Mouse (Mus musculus): ENCODE data around the gene Sod1. TPM values are rescaled to one million over a fixed set of nuclear protein-coding genes. Genes with fewer than 3 reads are reported as not detected.
"Not testable (repeated sequence)": the region's sequence is repeated elsewhere in the genome, so short reads cannot be mapped to it uniquely, and the experiment has no call there.

The Sod1 gene
- total RNA-seq, 2 experiments from 2014 or later, result 426 to 447 TPM

DNA sequence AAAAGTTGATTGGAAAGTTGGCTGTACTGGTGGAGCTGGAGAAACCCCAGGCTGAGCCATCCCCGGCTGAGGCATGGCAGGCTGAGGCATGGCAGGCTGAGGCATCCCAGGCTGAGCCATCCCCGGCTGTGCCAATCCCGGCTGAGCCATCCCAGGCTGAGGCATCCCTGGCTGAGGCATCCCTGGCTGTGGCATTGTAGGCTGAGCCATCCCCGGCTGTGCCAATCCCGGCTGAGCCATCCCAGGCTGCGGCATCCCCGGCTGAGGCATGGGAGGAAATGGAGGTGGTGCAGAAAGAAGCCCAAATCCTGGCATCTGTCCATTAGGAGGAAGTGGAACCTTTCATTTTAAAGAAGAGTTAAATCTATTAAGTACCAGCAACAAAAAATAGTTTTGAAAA is 29.5 kb downstream of the Sod1 start:
- no peak for DNase-seq (ENCODE audit: low spot score in 2 of 2)

DNA sequence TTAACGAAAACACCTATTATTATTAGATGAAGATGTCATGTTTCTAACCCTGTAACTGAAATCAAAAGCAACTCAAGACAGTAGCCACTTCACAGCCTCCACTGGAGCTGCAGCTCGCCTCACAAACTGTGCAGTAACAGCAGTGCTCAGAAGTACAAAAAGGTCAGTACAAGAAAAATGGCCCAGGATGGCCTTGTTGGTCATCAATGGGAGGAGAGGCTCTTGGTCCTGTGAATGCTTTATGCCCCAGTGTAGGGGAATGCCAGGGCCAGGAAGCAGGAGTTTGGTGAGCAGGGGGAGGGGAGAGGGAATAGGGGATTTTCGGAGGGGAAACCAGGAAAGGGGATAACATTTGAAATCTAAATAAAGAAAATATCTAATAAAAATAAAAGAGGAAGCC is 30.7 kb downstream of the Sod1 start:
- DNase-seq (ENCODE audit: low spot score in 2 of 2), result not testable (repeated sequence)

DNA sequence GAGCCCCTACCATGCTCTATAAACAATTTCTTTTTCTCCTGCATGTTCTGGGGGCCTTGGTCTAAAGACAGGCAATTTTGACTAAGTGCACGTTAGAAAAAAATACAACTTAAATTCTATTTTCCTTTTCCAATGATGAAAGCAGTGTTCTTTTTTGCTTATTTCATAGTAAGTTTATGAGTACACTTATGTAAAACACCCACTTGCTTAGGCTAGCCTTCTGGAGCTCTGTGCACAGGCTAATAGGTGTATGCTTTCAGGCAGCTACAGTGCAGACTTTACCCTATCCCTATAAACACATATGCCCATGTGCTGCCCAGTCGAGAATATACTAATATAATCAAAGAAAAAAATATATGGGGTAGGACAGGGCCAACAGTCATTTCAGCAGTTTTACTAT is 32.0 kb downstream of the Sod1 start:
- no peak for DNase-seq (ENCODE audit: low spot score in 2 of 2)

GRCm38 (mm10) chr16:90258950-90259349 is 38.4 kb downstream of the Sod1 start:
- DNase-seq (ENCODE audit: low spot score in 2 of 2), result no peak

GRCm38 (mm10) chr16:90259623-90260022 is 39.1 kb downstream of the Sod1 start:
- no peak for DNase-seq (ENCODE audit: low spot score in 2 of 2)

- DNase-seq (ENCODE audit: low spot score in 2 of 2), result no peak
Measured at GRCm38 (mm10) chr16:90260097-90260496, 39.5 kb downstream of the Sod1 start.

DNA sequence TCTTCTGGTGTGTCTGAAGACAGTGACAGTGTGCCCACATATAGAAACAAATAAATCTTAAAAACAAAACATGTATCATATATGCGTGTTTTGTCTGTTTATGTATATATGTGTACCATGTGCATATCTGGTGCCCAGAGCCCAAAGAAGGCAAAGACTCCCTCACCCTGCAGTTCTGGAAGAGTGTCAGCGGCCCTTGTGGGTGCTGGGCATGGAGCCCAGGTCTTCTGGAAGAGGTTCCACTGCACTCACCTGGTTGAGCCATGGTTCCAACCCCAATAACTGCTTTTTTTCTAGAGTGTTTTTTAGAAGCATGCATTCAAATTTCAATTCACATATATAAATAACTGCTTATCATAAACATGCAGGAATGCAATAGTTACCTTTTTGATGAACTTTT is 41.2 kb downstream of the Sod1 start:
- DNase-seq (ENCODE audit: low spot score in 2 of 2), result no peak

DNA sequence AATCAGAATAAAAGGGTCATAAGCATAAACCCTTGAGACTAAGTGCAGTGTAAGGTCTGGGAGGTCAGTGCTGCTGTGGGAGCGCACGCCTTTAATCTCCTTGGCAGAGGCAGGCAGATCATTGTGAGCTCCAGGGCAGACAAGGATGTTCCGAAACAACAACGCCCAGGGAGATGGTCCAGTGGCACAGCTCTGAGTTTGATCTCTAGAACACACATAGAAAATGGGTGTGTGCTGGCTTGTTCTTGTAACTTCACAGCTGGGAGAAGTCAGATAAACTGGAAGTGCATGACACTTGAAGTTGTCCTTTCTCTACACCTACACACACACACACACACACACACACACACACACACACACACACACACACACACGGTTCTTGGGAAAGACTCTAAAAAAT is 43.5 kb downstream of the Sod1 start:
- no peak for DNase-seq (ENCODE audit: low spot score in 2 of 2)

- DNase-seq (ENCODE audit: low spot score in 2 of 2), result no peak
Measured at GRCm38 (mm10) chr16:90265106-90265505, 44.6 kb downstream of the Sod1 start.

DNA sequence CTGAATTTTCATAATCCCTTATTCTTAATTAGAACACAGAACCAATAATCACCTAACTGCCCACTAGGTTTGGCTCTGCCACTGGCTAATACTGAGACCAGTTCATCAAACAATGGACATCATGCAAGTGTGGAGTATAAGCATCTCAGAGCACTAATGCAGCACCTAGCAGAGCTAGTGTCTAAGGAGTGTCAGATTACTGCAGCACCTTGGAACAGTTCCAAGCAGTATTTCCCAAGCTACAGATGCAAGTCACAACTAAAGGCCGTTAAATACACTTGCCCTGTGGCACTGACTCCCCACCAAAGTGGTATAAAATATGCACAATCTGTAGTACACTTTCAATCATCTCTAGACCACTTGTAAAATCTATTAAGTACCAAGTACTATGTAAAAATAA is 46.0 kb downstream of the Sod1 start:
- DNase-seq (ENCODE audit: low spot score in 2 of 2), result no peak

DNA sequence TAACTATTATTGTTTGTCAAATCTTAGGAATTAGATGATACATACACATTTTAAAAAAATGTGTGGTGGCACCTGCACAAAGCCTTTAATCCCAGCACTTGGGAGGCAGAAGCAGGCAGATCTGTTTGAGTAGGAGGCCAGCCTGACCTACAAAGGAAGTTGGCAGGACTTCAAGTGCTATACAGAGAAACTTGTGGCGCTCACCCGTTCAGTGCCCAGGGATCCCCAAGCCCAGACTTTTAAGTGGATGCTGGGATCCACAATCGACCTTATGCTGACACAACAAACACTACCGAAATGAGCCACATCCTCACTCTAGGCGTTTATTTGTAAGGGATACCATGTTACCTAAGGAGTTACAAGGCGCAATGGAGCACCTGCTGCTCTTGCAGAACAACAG is 55.0 kb downstream of the Sod1 start:
- no peak for DNase-seq (ENCODE audit: low spot score in 2 of 2)

Other genes with a start within 250 kb of the Sod1 start
- gene Tiam1, start 77.0 kb upstream of the Sod1 start, total RNA-seq (2021), result 100 to 1,000 TPM; 113 to 114 TPM
- gene Scaf4, start 63.7 kb downstream of the Sod1 start, total RNA-seq (2021), result 10 to 100 TPM; 38.2 to 42.2 TPM
- gene Hunk, start 165.3 kb downstream of the Sod1 start, total RNA-seq (2021), result 10 to 100 TPM; 13.0 to 16.8 TPM